Mouse (Mus musculus) heart, adult 2 months (tissue): ENCODE results near the gene Nceh1. TPM values are rescaled to one million over a fixed set of nuclear protein-coding genes. Genes with fewer than 3 reads are reported as not detected.

Experiments
- DNase-seq, 2 experiments: peaks; one replicate each; pipeline ENCODE4 v3.0.0; 2021
- H3K27ac ChIP-seq: fragments of 200-600 bp; 2 replicates; pipeline ENCODE4 v1.8.1; 2022
- H3K27me3 ChIP-seq: fragments of 200-500 bp; 2 replicates; pipeline ENCODE4 v1.6.1; 2012; ENCODE audit warnings: mild to moderate bottlenecking, low read length, inconsistent platforms, mixed read lengths; ENCODE audit not compliant: control insufficient read depth, insufficient read depth
- H3K36me3 ChIP-seq: fragments of 200-500 bp; 2 replicates; pipeline ENCODE4 v1.6.1; 2012; ENCODE audit warnings: low read length, inconsistent platforms; ENCODE audit not compliant: control insufficient read depth, insufficient read depth
- H3K4me1 ChIP-seq: fragments of 200-500 bp; 2 replicates; pipeline ENCODE4 v1.6.1; 2011; ENCODE audit warnings: low read length; ENCODE audit not compliant: control insufficient read depth, insufficient read depth
- H3K4me3 ChIP-seq: fragments of 200-600 bp; 2 replicates; pipeline ENCODE4 v1.8.1; 2022
- H3K79me2 ChIP-seq: fragments of 200-500 bp; replicated peaks from 2 replicates; pipeline ENCODE4 v1.6.1; 2012; ENCODE audit warnings: mild to moderate bottlenecking, inconsistent platforms, low read length, moderate library complexity, mixed read lengths; ENCODE audit not compliant: control insufficient read depth, insufficient read depth
- H3K9ac ChIP-seq: fragments of 200-500 bp; 2 replicates; pipeline ENCODE4 v1.6.1; 2012; ENCODE audit warnings: low read depth, mild to moderate bottlenecking, control low read depth, inconsistent platforms, low read length, mixed read lengths
- CTCF ChIP-seq: fragments of 200-600 bp; IDR thresholded peaks from 2 replicates; pipeline ENCODE4 v1.8.1; 2022; ENCODE audit warnings: antibody characterized with exemption, mild to moderate bottlenecking, moderate library complexity
- EP300 ChIP-seq: fragments of 200-500 bp; IDR thresholded peaks from 2 replicates; pipeline ENCODE4 v1.6.1; 2011; ENCODE audit warnings: low read depth, low read length, control low read depth; ENCODE audit not compliant: insufficient read depth
- POLR2A ChIP-seq: fragments of 200-500 bp; IDR thresholded peaks from 2 replicates; pipeline ENCODE4 v1.6.1; 2011; ENCODE audit warnings: mild to moderate bottlenecking, low read depth, low read length, control low read depth; ENCODE audit not compliant: insufficient read depth
- WGBS: fragments of 180-500 bp; shearing (Covaris S2); methylation state at CpG from one replicate; pipeline ENCODE4 v1.1.7; 2018; 5-methylcytosine and 5-hydroxymethylcytosine counted together
- intact Hi-C: fragments of 180-260 bp; cut with DNase I; formaldehyde crosslinking; loops from one replicate; pipeline ENCODE4 v1.15.1; 2025
- polyA plus RNA-seq: library from polyadenylated mRNA; depleted of rRNA; stranded (reverse); fragments of >200 nt; gene quantifications from 2 replicates; pipeline ENCODE4 v1.2.3, GENCODE M21; 2012
- total RNA-seq, 2 experiments: library from RNA; stranded (reverse); gene quantifications; 2 replicates each; pipeline ENCODE4 v1.2.3; 2021

Nceh1 gene
- total and polyA plus RNA-seq, 3 experiments, result 81.3 to 233 (median 201) TPM

DNA sequence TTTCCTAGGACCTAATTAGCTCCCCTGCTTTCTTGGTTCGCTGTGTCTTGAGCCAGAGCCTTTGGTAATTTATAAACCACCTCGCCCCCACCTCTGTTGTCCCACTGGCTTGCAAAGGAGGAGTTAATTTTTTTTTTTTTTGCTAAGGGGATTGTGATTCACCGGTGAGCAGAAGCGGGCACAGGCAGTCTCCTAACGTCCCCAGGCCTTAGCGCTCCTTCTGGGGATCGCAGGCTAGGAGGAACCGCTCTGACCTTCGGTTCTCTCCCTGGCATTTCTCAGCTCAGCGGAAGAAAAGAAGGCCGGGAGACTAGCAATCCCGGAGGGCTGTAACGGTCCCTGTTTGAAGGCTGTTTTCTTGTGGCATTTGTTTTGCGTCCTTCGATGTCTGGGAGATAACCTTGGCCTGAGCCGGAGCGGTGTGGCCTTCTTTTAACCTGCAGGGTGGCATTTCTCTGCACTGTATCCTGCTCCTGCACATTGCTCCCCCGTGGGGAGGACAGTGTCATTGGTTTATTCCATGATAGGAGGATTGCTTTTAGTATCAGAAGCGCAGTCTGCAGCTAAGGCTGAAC is 923 bp downstream of the Nceh1 start:
- Histone ChIP-seq H3K27ac (peak overlapping the region; percentile 87), H3K36me3 (no peaks in the 10 kb centered on the region), H3K27me3 (no peaks in the 10 kb centered on the region), H3K9ac (peak overlapping the region; percentile 90), H3K4me3 (peak overlapping the region; percentile 85), H3K79me2 (no peaks in the 10 kb centered on the region), H3K4me1 (no peaks in the 10 kb centered on the region; the same call in 1 of the 2 replicates)
- 19% methylated on average over 19 of the region's 19 CpGs for WGBS
- intact Hi-C loops, result loop anchor here (2.0 kb wide), 1 partner anchor 31 kb away; the partner anchor contains the start of gene Ect2
- TF ChIP-seq EP300 (no peak), CTCF (peak; percentile 15; the same call in 1 of the 2 replicates), POLR2A (0 out of 2 replicates have a peak, but pooled peaks have one; percentile 32)
- DNase-seq, result peak; percentile 51 to 52

DNA sequence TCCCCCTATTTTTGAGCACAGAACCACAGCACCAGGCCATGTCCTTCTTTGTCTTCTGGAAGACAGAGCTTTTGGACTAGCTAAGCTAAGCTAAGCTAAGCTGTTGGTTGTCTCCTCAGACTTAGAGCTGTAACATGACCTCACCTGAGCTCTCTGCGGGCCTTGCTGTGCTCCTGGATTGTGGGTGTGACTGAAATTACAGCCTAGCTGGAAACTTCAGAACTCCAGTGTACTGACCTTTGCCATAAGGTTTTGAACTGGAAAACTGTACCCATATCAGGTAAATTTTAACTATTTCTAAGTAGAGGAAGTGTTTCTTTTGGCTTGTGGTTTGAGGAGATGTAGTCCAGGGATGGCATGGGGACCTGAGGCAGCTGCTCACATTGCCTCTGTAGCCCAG is 5.6 kb downstream of the Nceh1 start:
- 71% methylated on average over 1 of the region's 1 CpGs for WGBS
- peaks cover 12% of the 10 kb centered on the region for H3K4me1 ChIP-seq
- TF ChIP-seq CTCF, result no peak
- no peak for TF ChIP-seq EP300
- no peak for TF ChIP-seq POLR2A
- no peaks in the 10 kb centered on the region for H3K79me2 ChIP-seq
- intact Hi-C loops, result no loop called here
- H3K27ac ChIP-seq, result no peak overlapping the region
- peaks cover 2% of the 10 kb centered on the region for H3K36me3 ChIP-seq
- H3K4me3 ChIP-seq, result no peak overlapping the region
- no peak for DNase-seq
- H3K27me3 ChIP-seq, result no peaks in the 10 kb centered on the region
- H3K9ac ChIP-seq, result no peak overlapping the region

GRCm38 (mm10) chr3:27189320-27190261 is 6.8 kb downstream of the Nceh1 start:
- H3K27ac ChIP-seq, result no peak overlapping the region
- H3K27me3 ChIP-seq, result no peaks in the 10 kb centered on the region
- no peaks in the 10 kb centered on the region for H3K79me2 ChIP-seq
- WGBS, result 43% methylated on average over 14 of the region's 14 CpGs
- no peak overlapping the region for H3K9ac ChIP-seq
- DNase-seq, result peak; percentile 76 to 81
- TF ChIP-seq POLR2A (no peak), EP300 (no peak), CTCF (no peak)
- H3K36me3 ChIP-seq, result peaks cover 4% of the 10 kb centered on the region
- peaks cover 19% of the 10 kb centered on the region for H3K4me1 ChIP-seq
- intact Hi-C loops, result no loop called here
- H3K4me3 ChIP-seq, result no peak overlapping the region

GRCm38 (mm10) chr3:27190865-27191264 is 8.1 kb downstream of the Nceh1 start:
- intact Hi-C loops, result no loop called here
- H3K9ac ChIP-seq, result no peak overlapping the region
- WGBS, result 78% methylated on average over 4 of the region's 4 CpGs
- TF ChIP-seq CTCF (no peak), POLR2A (no peak), EP300 (no peak)
- no peaks in the 10 kb centered on the region for H3K27me3 ChIP-seq
- peaks cover 19% of the 10 kb centered on the region for H3K4me1 ChIP-seq
- no peak overlapping the region for H3K27ac ChIP-seq
- H3K4me3 ChIP-seq, result no peak overlapping the region
- H3K79me2 ChIP-seq, result no peaks in the 10 kb centered on the region
- peaks cover 4% of the 10 kb centered on the region for H3K36me3 ChIP-seq
- DNase-seq, result no peak

DNA sequence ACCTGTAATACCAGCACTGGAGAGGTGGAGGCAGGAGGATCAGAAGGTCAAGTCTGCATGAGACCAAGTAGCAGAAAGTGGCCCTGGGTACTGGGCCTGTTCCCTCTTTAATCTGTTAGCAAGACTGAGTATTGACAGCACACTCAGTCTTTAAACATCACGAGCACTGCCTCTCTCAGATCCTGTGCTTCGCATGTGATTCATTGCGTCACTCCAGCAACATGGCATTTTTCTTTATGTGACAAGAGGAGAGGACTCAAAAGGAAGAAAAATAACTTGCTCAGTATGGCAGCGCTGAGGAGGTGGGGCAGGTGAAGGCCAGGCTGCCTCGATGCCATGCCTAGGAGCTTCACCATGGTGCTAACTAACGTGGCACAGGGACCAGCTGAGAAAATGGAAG is 9.1 kb downstream of the Nceh1 start:
- Histone ChIP-seq H3K9ac (no peak overlapping the region), H3K79me2 (no peaks in the 10 kb centered on the region), H3K36me3 (peaks cover 4% of the 10 kb centered on the region), H3K27ac (peak overlapping the region; percentile 60), H3K4me3 (no peak overlapping the region), H3K27me3 (no peaks in the 10 kb centered on the region), H3K4me1 (peaks cover 19% of the 10 kb centered on the region)
- TF ChIP-seq EP300 (0 out of 2 replicates have a peak, but pooled peaks have one; percentile 24), CTCF (no peak), POLR2A (no peak)
- 60% methylated on average over 6 of the region's 6 CpGs for WGBS
- intact Hi-C loops, result no loop called here
- DNase-seq, result no peak
